Mouse (Mus musculus) liver, embryonic 11.5 days (tissue): ENCODE measurements around the gene Glis2. TPM values are rescaled to one million over a fixed set of nuclear protein-coding genes. Genes with fewer than 3 reads are reported as not detected.

Source experiments
- ATAC-seq: fragments of 200-750 bp; cut with Nextera tagmentation; replicated peaks from 2 replicates; pipeline ENCODE4 v1.8.0; 2017; ENCODE audit warnings: moderate number of reproducible peaks, mild to moderate bottlenecking, moderate TSS enrichment, moderate library complexity; ENCODE audit not compliant: low FRiP score
- DNase-seq: peaks from one replicate; pipeline ENCODE4 v3.0.0-alpha.2; 2017; ENCODE audit warnings: low spot score
- H3K27ac ChIP-seq: fragments of 300-500 bp; sonication (generic); 2 replicates; pipeline ENCODE4 v1.5.1; 2014; ENCODE audit warnings: mild to moderate bottlenecking, low read depth, low read length, control low read depth
- H3K27me3 ChIP-seq: fragments of 300-500 bp; sonication (generic); replicated peaks from 2 replicates; pipeline ENCODE4 v1.6.1; 2014; ENCODE audit warnings: low read length, mixed read lengths; ENCODE audit not compliant: control insufficient read depth, insufficient read depth
- H3K36me3 ChIP-seq: fragments of 300-500 bp; sonication (generic); 2 replicates; pipeline ENCODE4 v1.6.1; 2014; ENCODE audit warnings: mild to moderate bottlenecking, low read length, moderate library complexity, mixed read lengths; ENCODE audit not compliant: control insufficient read depth, insufficient read depth
- H3K4me1 ChIP-seq: fragments of 300-500 bp; sonication (generic); replicated peaks from 2 replicates; pipeline ENCODE4 v1.6.1; 2014; ENCODE audit warnings: low read length, mixed read lengths; ENCODE audit not compliant: control insufficient read depth, insufficient read depth
- H3K4me2 ChIP-seq: fragments of 300-500 bp; sonication (generic); 2 replicates; pipeline ENCODE4 v1.6.1; 2014; ENCODE audit warnings: mild to moderate bottlenecking, control low read depth, moderate library complexity
- H3K4me3 ChIP-seq: fragments of 300-500 bp; sonication (generic); 2 replicates; pipeline ENCODE4 v1.5.1; 2014; ENCODE audit warnings: low read depth, low read length, control low read depth
- H3K9ac ChIP-seq: fragments of 300-500 bp; sonication (generic); 2 replicates; pipeline ENCODE4 v1.6.1; 2014; ENCODE audit warnings: low read depth, low read length, control low read depth
- H3K9me3 ChIP-seq: fragments of 300-500 bp; sonication (generic); 2 replicates; pipeline ENCODE4 v1.6.1; 2016; ENCODE audit warnings: low read length, inconsistent platforms, mixed read lengths; ENCODE audit not compliant: control insufficient read depth
- WGBS: fragments of 180-500 bp; shearing (Covaris S2); extraction: QIAGEN DNeasy Blood & Tissue Kit; methylation state at CpG from one replicate; pipeline ENCODE4 v1.1.7; 2014; 5-methylcytosine and 5-hydroxymethylcytosine counted together
- polyA plus RNA-seq: library from polyadenylated mRNA; unstranded; fragments of >200 nt; fragmentation: Nextera tagmentation; extraction: Ambion mirVana; gene quantifications from 2 replicates; pipeline ENCODE4 v1.2.1, GENCODE M21; 2014

Gene Glis2
- polyA plus RNA-seq, 1 experiment from 2014 or later = 10.8 TPM

- Histone ChIP-seq H3K9me3 (no peaks in the 10 kb centered on the region), H3K36me3 (peaks cover 2% of the 10 kb centered on the region; the same call in 1 of the 2 replicates), H3K27ac (no peak overlapping the region), H3K9ac (no peak overlapping the region), H3K4me1 (0 out of 2 replicates have a peak, but pooled peaks cover 2% of the 10 kb centered on the region), H3K27me3 (no peaks in the 10 kb centered on the region), H3K4me2 (no peak overlapping the region), H3K4me3 (no peak overlapping the region)
- WGBS = 50% methylated on average over 7 of the region's 7 CpGs
- ATAC-seq (no peak), DNase-seq (no peak)
These were observed 37.5 kb downstream of the Glis2 start for GRCm38 (mm10) chr16:4632050-4632449.

DNA sequence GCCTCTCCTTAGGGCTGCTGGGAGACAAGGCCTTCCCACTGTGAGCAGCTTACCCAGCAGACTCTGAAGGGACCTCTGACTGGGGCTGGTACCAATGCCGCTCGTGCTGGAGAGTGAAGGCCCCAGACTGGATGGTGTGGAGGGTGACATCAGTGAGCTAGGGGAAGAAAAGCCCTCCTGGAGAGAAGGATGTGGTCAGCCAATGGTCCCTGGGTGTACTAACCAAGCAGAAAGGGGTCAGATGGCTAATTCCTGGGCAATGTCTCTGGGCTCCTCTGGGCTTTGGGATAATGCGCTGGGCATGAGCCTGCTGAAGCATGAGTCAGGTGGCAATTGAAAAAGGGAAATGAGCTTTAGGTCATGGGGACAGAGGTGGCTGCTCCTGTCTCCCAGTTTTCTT is 39.1 kb downstream of the Glis2 start:
- no peaks in the 10 kb centered on the region for H3K9me3 ChIP-seq
- H3K4me2 ChIP-seq = no peak overlapping the region
- H3K4me3 ChIP-seq = no peak overlapping the region
- 0 out of 2 replicates have a peak, but pooled peaks cover 4% of the 10 kb centered on the region for H3K4me1 ChIP-seq
- no peaks in the 10 kb centered on the region for H3K27me3 ChIP-seq
- 95% methylated on average over 3 of the region's 3 CpGs for WGBS
- no peak overlapping the region for H3K27ac ChIP-seq
- no peak overlapping the region for H3K9ac ChIP-seq
- ATAC-seq = no peak
- DNase-seq = no peak
- H3K36me3 ChIP-seq = peaks cover 2% of the 10 kb centered on the region; the same call in 1 of the 2 replicates

- no peak overlapping the region for H3K4me2 ChIP-seq
- H3K27ac ChIP-seq = no peak overlapping the region
- no peak for ATAC-seq
- 80% methylated on average over 9 of the region's 9 CpGs for WGBS
- H3K9me3 ChIP-seq = no peaks in the 10 kb centered on the region
- H3K4me1 ChIP-seq = peaks cover 4% of the 10 kb centered on the region; the same call in 1 of the 2 replicates
- H3K9ac ChIP-seq = no peak overlapping the region
- DNase-seq = no peak
- H3K27me3 ChIP-seq = no peaks in the 10 kb centered on the region
- no peak overlapping the region for H3K4me3 ChIP-seq
- H3K36me3 ChIP-seq = peaks cover 2% of the 10 kb centered on the region; the same call in 1 of the 2 replicates
These were observed 40.2 kb downstream of the Glis2 start for GRCm38 (mm10) chr16:4634681-4635080.

GRCm38 (mm10) chr16:4635760-4636159 is 41.2 kb downstream of the Glis2 start:
- H3K27me3 ChIP-seq = no peaks in the 10 kb centered on the region
- ATAC-seq = no peak
- no peak overlapping the region for H3K9ac ChIP-seq
- H3K4me2 ChIP-seq = no peak overlapping the region
- no peak overlapping the region for H3K4me3 ChIP-seq
- H3K27ac ChIP-seq = no peak overlapping the region
- no peaks in the 10 kb centered on the region for H3K9me3 ChIP-seq
- DNase-seq = no peak
- H3K4me1 ChIP-seq = peaks cover 12% of the 10 kb centered on the region
- peaks cover 2% of the 10 kb centered on the region; the same call in 1 of the 2 replicates for H3K36me3 ChIP-seq
- 71% methylated on average over 4 of the region's 4 CpGs for WGBS

DNA sequence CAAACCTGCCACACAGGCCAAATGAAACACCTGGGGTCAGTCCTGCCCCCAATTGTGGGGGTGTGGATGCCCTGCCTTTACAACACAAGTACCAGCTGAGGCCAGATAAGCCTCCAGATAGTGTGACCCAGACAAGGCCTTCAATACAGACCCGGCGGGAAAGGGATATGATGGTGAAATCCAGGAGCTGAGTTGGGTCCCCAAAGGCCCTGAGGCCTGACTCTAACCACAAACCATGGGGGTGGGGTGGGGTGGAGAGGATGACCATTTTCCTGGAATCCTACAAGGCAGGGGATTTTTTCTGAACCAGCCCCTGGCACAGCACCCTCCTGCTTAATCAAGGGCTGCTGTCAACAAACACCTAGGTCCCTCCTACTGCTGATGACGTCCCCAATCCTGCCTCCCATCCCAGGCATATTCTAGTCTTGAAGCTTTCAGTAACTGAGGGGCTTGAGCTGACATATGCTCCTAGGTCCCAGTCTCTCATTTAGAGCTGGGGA is 44.4 kb downstream of the Glis2 start:
- H3K9ac ChIP-seq = no peak overlapping the region
- H3K36me3 ChIP-seq = peaks cover 2% of the 10 kb centered on the region; the same call in 1 of the 2 replicates
- H3K4me2 ChIP-seq = no peak overlapping the region
- H3K27ac ChIP-seq = no peak overlapping the region
- WGBS = 83% methylated on average over 3 of the region's 3 CpGs
- ATAC-seq = no peak
- DNase-seq = no peak
- H3K4me3 ChIP-seq = no peak overlapping the region
- no peaks in the 10 kb centered on the region for H3K9me3 ChIP-seq
- no peaks in the 10 kb centered on the region for H3K27me3 ChIP-seq
- H3K4me1 ChIP-seq = peaks cover 33% of the 10 kb centered on the region

DNA sequence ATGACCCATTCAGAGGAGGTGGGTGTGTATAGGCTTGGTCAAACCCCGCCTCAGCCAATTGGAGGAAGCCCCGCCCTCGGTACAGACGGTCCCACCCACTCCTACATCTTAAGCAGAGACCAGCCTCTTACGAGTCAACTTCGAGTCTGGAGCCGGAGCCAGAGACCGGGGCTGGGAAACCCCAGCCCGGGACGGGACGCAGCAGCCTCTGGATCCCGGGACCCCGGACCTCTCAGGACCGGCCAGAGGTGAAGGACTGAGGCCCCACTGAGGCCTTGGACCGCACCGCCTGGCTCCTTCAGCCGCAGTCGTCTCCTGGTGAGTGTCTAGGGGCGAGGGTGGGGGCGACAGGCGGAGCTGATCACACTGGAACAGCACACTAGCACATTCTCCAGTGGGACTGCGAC is 45.3 kb downstream of the Glis2 start, which contains the start of the genes Vasn and Dnaja3:
TSS of gene Vasn (plus strand) at position 111 of the 407 bp plus-strand sequence.
TSS of gene Dnaja3 (plus strand) at position 159 of the 407 bp plus-strand sequence.
- H3K4me2 ChIP-seq = peak within 1 kb of the TSS; percentile 97
- 2% methylated on average over 22 of the region's 22 CpGs for WGBS
- DNase-seq (peak; percentile 83), ATAC-seq (peak; percentile 93)
- H3K36me3 ChIP-seq = no peaks in the 10 kb centered on the region; the same call in 1 of the 2 replicates
- H3K27me3 ChIP-seq = no peaks in the 10 kb centered on the region
- peak within 1 kb of the TSS; percentile 69 for H3K9ac ChIP-seq
- peaks cover 33% of the 10 kb centered on the region for H3K4me1 ChIP-seq
- H3K4me3 ChIP-seq = peak within 1 kb of the TSS; percentile 79
- H3K9me3 ChIP-seq = no peaks in the 10 kb centered on the region
- peak within 1 kb of the TSS; percentile 72 for H3K27ac ChIP-seq

- H3K27me3 ChIP-seq = no peaks in the 10 kb centered on the region
- peaks cover 33% of the 10 kb centered on the region for H3K4me1 ChIP-seq
- H3K4me2 ChIP-seq = peak overlapping the region; percentile 97
- DNase-seq (no peak), ATAC-seq (peak; percentile 35)
- 12% methylated on average over 17 of the region's 17 CpGs for WGBS
- no peaks in the 10 kb centered on the region for H3K36me3 ChIP-seq
- peak overlapping the region; percentile 72 for H3K27ac ChIP-seq
- no peaks in the 10 kb centered on the region for H3K9me3 ChIP-seq
- H3K9ac ChIP-seq = peak overlapping the region; percentile 69
- H3K4me3 ChIP-seq = peak overlapping the region; percentile 79
These were observed 45.9 kb downstream of the Glis2 start for GRCm38 (mm10) chr16:4640267-4641005.

- Histone ChIP-seq H3K4me1 (peaks cover 35% of the 10 kb centered on the region), H3K9ac (peak overlapping the region; percentile 69), H3K4me3 (peak overlapping the region; percentile 79), H3K27ac (peak overlapping the region; percentile 72), H3K27me3 (no peaks in the 10 kb centered on the region), H3K9me3 (no peaks in the 10 kb centered on the region), H3K4me2 (peak overlapping the region; percentile 97), H3K36me3 (no peaks in the 10 kb centered on the region)
- no peak for DNase-seq
- WGBS = 26% methylated on average over 3 of the region's 3 CpGs
- ATAC-seq = no peak
These were observed 46.8 kb downstream of the Glis2 start for GRCm38 (mm10) chr16:4641119-4641838.
